Mouse (Mus musculus) lung, postnatal 0 days (tissue): ENCODE results near the gene 1700069L16Rik. TPM values are rescaled to one million over a fixed set of nuclear protein-coding genes. Genes with fewer than 3 reads are reported as not detected.

ENCODE experiments used
- ATAC-seq: fragments of 200-750 bp; cut with Nextera tagmentation; 2 replicates; pipeline ENCODE4 v1.8.0; 2017; ENCODE audit warnings: moderate library complexity
- DNase-seq: peaks from one replicate; pipeline ENCODE4 v3.0.0-alpha.2; 2016; ENCODE audit warnings: low spot score
- H3K27ac ChIP-seq: fragments of 300-500 bp; sonication (generic); 2 replicates; pipeline ENCODE4 v1.5.1; 2014; ENCODE audit warnings: antibody characterized with exemption, mild to moderate bottlenecking, low read length, mixed read lengths
- H3K27me3 ChIP-seq: fragments of 300-500 bp; sonication (generic); replicated peaks from 2 replicates; pipeline ENCODE4 v1.6.1; 2014; ENCODE audit warnings: low read length, mixed read lengths; ENCODE audit not compliant: insufficient read depth
- H3K36me3 ChIP-seq: fragments of 300-500 bp; sonication (generic); 2 replicates; pipeline ENCODE4 v1.6.1; 2014; ENCODE audit warnings: low read length, mixed read lengths; ENCODE audit not compliant: insufficient read depth
- H3K4me1 ChIP-seq: fragments of 300-500 bp; sonication (generic); 2 replicates; pipeline ENCODE4 v1.6.1; 2014; ENCODE audit warnings: antibody characterized with exemption, low read depth, low read length, mixed read lengths; ENCODE audit not compliant: insufficient read depth
- H3K4me2 ChIP-seq: fragments of 300-500 bp; sonication (generic); replicated peaks from 2 replicates; pipeline ENCODE4 v1.6.1; 2014; ENCODE audit warnings: low read depth, mild to moderate bottlenecking, low read length, moderate library complexity, mixed read lengths
- H3K4me3 ChIP-seq: fragments of 300-500 bp; sonication (generic); 2 replicates; pipeline ENCODE4 v1.5.1; 2014; ENCODE audit warnings: low read depth, low read length
- H3K9ac ChIP-seq: fragments of 300-500 bp; sonication (generic); replicated peaks from 2 replicates; pipeline ENCODE4 v1.6.1; 2014; ENCODE audit warnings: low read depth, mild to moderate bottlenecking
- H3K9me3 ChIP-seq: fragments of 300-500 bp; sonication (generic); 2 replicates; pipeline ENCODE4 v1.6.1; 2016; ENCODE audit warnings: low read length, mixed read lengths
- CTCF ChIP-seq: IDR thresholded peaks from 2 replicates; pipeline ENCODE4 v1.5.1; 2016; ENCODE audit warnings: antibody characterized with exemption, mild to moderate bottlenecking
- EP300 ChIP-seq: IDR thresholded peaks from 2 replicates; pipeline ENCODE4 v1.6.1; 2016; ENCODE audit warnings: antibody characterized with exemption, mild to moderate bottlenecking, control low read depth
- WGBS: fragments of 180-500 bp; shearing (Covaris S2); extraction: QIAGEN DNeasy Blood & Tissue Kit; methylation state at CpG from one replicate; pipeline ENCODE4 v1.1.7; 2014; 5-methylcytosine and 5-hydroxymethylcytosine counted together
- polyA plus RNA-seq: library from polyadenylated mRNA; unstranded; fragments of >200 nt; fragmentation: Nextera tagmentation; extraction: Ambion mirVana; gene quantifications from 2 replicates; pipeline ENCODE4 v1.2.1, GENCODE M21; 2015

Gene 1700069L16Rik
- polyA plus RNA-seq, 1 experiment from 2014 or later: not detected

DNA sequence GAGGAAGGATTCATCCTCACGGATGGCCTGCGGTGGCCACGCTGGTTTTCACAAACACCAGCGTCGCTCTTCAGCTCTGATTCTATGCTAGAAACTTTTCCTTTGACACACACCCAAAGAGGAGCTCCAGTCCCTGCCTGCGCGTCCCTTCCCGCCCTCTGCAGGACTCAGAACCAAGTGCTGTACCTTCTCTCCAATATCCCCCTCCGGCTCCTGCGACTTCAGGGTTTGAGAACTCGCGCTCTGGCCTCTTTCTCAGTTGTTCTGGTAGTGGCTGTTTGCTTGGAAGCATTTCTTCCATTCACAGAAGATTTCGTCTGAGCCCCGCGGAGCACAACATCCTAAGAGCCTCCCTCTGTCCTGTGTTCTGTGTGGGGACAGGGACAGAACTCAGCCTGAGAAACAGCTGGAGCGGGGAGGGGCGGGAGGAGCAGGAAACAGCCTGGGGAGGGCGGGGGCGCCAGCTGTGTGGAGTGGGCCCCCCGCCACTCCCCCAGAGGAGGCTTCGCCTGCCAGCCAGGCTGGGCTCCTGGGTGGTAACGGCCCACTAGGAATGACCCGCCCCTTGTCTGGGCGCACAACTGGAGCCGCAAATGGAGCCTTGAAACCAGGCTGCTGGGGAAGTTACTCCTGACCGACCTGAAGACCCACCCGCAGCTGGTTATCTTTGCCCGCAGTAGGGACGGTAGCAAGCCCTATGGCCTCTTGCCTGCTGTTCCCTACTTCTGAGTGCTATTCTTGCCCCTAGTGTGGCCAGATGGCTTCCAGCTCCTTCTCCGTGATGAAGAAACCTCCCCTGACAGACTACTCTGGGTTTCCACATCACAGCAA is 74.3 kb downstream of the 1700069L16Rik start, which contains the start of gene Cmklr1:
Cmklr1 (minus strand) TSS at position 392 of the 831 bp plus-strand sequence.
- DNase-seq (peak; percentile 91), ATAC-seq (peak; percentile 85)
- Histone ChIP-seq H3K4me2 (peak within 1 kb of the TSS; percentile 50), H3K9me3 (no peaks in the 10 kb centered on the region), H3K36me3 (no peaks in the 10 kb centered on the region), H3K9ac (peak within 1 kb of the TSS; percentile 63), H3K4me3 (peak within 1 kb of the TSS; percentile 46), H3K27me3 (no peaks in the 10 kb centered on the region), H3K4me1 (no peaks in the 10 kb centered on the region), H3K27ac (peak within 1 kb of the TSS; percentile 93)
- peak; percentile 54 for TF ChIP-seq EP300
- peak; percentile 32; the same call in 1 of the 2 replicates for TF ChIP-seq CTCF
- 8% methylated on average over 29 of the region's 30 CpGs for WGBS

DNA sequence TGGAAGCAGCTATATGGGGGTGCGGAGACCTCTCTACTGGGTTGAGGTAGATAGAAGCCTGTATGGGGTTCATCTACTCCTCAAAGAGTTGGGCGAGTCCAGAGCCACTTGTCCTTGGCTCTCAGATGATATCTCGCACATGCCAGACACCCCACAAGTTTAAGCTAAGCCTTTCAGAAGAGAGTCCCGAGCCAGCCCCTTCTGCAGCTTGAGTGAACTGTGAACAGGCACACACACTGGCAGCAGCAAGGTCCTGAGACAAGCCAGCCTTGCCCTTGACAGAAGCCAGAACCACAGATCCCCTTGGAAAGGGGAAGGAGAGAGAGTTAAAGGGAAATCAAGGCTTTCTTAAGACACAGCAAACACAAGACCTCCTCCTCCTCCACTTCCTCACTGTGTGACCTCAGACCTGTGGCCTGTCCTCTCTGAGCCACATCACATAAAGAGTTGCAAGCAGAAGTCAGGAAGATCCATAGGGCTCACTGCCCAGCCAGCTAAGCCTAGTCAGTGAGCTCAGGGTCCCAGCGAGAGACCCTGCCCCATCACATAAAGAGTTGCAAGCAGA is 75.8 kb downstream of the 1700069L16Rik start:
- Histone ChIP-seq H3K4me2 (peak overlapping the region; percentile 50), H3K4me1 (no peaks in the 10 kb centered on the region), H3K4me3 (peak overlapping the region; percentile 46), H3K9me3 (no peaks in the 10 kb centered on the region), H3K36me3 (no peaks in the 10 kb centered on the region), H3K27me3 (no peaks in the 10 kb centered on the region), H3K27ac (peak overlapping the region; percentile 93), H3K9ac (peak overlapping the region; percentile 63)
- 71% methylated on average over 5 of the region's 5 CpGs for WGBS
- peak; percentile 50 for DNase-seq
- ATAC-seq: no peak
- TF ChIP-seq CTCF (no peak), EP300 (no peak)

GRCm38 (mm10) chr5:113647141-113647540 is 77.4 kb downstream of the 1700069L16Rik start:
- ATAC-seq (no peak), DNase-seq (no peak)
- H3K4me3 ChIP-seq: peak overlapping the region; percentile 46; the same call in 1 of the 2 replicates
- no peaks in the 10 kb centered on the region for H3K27me3 ChIP-seq
- no peak overlapping the region for H3K27ac ChIP-seq
- H3K9ac ChIP-seq: no peak overlapping the region
- WGBS: 75% methylated on average over 8 of the region's 8 CpGs
- peak overlapping the region; percentile 50 for H3K4me2 ChIP-seq
- H3K9me3 ChIP-seq: no peaks in the 10 kb centered on the region
- H3K4me1 ChIP-seq: no peaks in the 10 kb centered on the region
- TF ChIP-seq EP300 (no peak), CTCF (no peak)
- no peaks in the 10 kb centered on the region for H3K36me3 ChIP-seq

DNA sequence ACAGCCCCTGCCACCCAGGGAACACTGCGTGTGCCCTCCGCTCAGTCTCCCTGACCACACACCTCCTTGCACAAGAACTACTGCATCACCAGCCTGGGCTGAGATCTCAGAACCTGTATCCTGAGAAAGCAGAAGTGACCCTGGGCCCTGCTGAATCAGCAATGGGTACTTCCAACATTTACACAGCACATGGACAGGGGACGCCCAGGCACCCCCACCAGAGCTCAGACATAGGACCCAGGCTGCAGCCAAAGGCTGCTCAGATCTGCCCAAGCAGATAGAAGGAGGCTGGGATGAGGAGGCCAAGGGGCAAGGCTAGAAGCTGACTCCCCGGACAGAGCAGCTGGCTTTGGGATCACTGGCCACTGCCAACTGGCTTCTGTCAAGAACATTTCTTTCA is 80.1 kb downstream of the 1700069L16Rik start:
- no peak for TF ChIP-seq CTCF
- TF ChIP-seq EP300: no peak
- Histone ChIP-seq H3K4me3 (no peak overlapping the region), H3K27ac (no peak overlapping the region), H3K9me3 (no peaks in the 10 kb centered on the region), H3K36me3 (no peaks in the 10 kb centered on the region), H3K27me3 (no peaks in the 10 kb centered on the region), H3K4me2 (peak overlapping the region; percentile 29), H3K4me1 (no peaks in the 10 kb centered on the region; the same call in 1 of the 2 replicates), H3K9ac (no peak overlapping the region)
- WGBS: 82% methylated on average over 4 of the region's 4 CpGs
- DNase-seq (no peak), ATAC-seq (peak; percentile 7; the same call in 1 of the 2 replicates)

- no peaks in the 10 kb centered on the region; the same call in 1 of the 2 replicates for H3K4me1 ChIP-seq
- peak; percentile 48 for DNase-seq
- no peaks in the 10 kb centered on the region for H3K27me3 ChIP-seq
- ATAC-seq: peak; percentile 59
- H3K9me3 ChIP-seq: no peaks in the 10 kb centered on the region
- H3K9ac ChIP-seq: no peak overlapping the region
- H3K4me2 ChIP-seq: no peak overlapping the region
- no peak overlapping the region; the same call in 1 of the 2 replicates for H3K27ac ChIP-seq
- WGBS: 44% methylated on average over 18 of the region's 18 CpGs
- no peak overlapping the region for H3K4me3 ChIP-seq
- TF ChIP-seq EP300: no peak
- no peak for TF ChIP-seq CTCF
- no peaks in the 10 kb centered on the region for H3K36me3 ChIP-seq
Measured at GRCm38 (mm10) chr5:113643107-113643848, 81.3 kb downstream of the 1700069L16Rik start.

Other genes with a start within 250 kb of the 1700069L16Rik start
- 2.5 and 2.7 TPM in 2 replicates for gene Wscd2, start 234.4 kb downstream of the 1700069L16Rik start, polyA plus RNA-seq
- gene Cmklr1, start 74.3 kb downstream of the 1700069L16Rik start, polyA plus RNA-seq: 53.4 and 63.8 TPM in 2 replicates
- 6.7 and 6.8 TPM in 2 replicates for gene Ficd, start 11.0 kb upstream of the 1700069L16Rik start, polyA plus RNA-seq
- 12.8 and 16.9 TPM in 2 replicates for gene Sart3, start 47.7 kb upstream of the 1700069L16Rik start, polyA plus RNA-seq
- 197 and 225 TPM in 2 replicates for gene Iscu, start 48.0 kb upstream of the 1700069L16Rik start, polyA plus RNA-seq
- gene Tmem119, start 75.7 kb upstream of the 1700069L16Rik start, polyA plus RNA-seq: 107 and 110 TPM in 2 replicates
- gene Selplg, start 107.9 kb upstream of the 1700069L16Rik start, polyA plus RNA-seq: 14.6 and 15.1 TPM in 2 replicates
- 102 and 115 TPM in 2 replicates for gene Coro1c, start 184.0 kb upstream of the 1700069L16Rik start, polyA plus RNA-seq